Mouse (Mus musculus) liver, adult 2 months (tissue): ENCODE measurements at regions not wholly inside any gene's neighbourhood (a gene's known extent, or its start where the extent isn't known, plus 50 kb on each side); places are given as distances from the start of the nearest gene placed in this dataset.

Experiments used
- DNase-seq: peaks from one replicate; pipeline ENCODE4 v3.0.0-alpha.2; 2011; ENCODE audit warnings: low read depth, low spot score; ENCODE audit errors: extremely low read depth
- H3K27ac ChIP-seq: fragments of 200-500 bp; replicated peaks from 2 replicates; pipeline ENCODE4 v1.5.1; 2012; ENCODE audit warnings: low read depth, mild to moderate bottlenecking, control low read depth, inconsistent platforms, low read length; ENCODE audit not compliant: insufficient read depth
- H3K27me3 ChIP-seq: fragments of 200-500 bp; 2 replicates; pipeline ENCODE4 v1.6.1; 2012; ENCODE audit warnings: mild to moderate bottlenecking, moderate library complexity, low read length, inconsistent platforms; ENCODE audit not compliant: control insufficient read depth, insufficient read depth
- H3K36me3 ChIP-seq: fragments of 200-500 bp; 2 replicates; pipeline ENCODE4 v1.6.1; 2012; ENCODE audit warnings: low read length, inconsistent platforms; ENCODE audit not compliant: control insufficient read depth, insufficient read depth
- H3K4me1 ChIP-seq: fragments of 200-500 bp; 2 replicates; pipeline ENCODE4 v1.6.1; 2011; ENCODE audit warnings: low read length; ENCODE audit not compliant: control insufficient read depth, insufficient read depth
- H3K4me3 ChIP-seq: fragments of 200-500 bp; 2 replicates; pipeline ENCODE4 v1.5.1; 2011; ENCODE audit warnings: low read depth, mild to moderate bottlenecking, control low read depth, low read length, moderate library complexity; ENCODE audit not compliant: insufficient read depth
- H3K79me2 ChIP-seq: fragments of 200-500 bp; 2 replicates; pipeline ENCODE4 v1.6.1; 2012; ENCODE audit warnings: inconsistent platforms, mild to moderate bottlenecking, low read length, moderate library complexity; ENCODE audit not compliant: control insufficient read depth, insufficient read depth
- H3K9ac ChIP-seq: fragments of 200-500 bp; 2 replicates; pipeline ENCODE4 v1.6.1; 2012; ENCODE audit warnings: low read depth, mild to moderate bottlenecking, control low read depth, inconsistent platforms, low read length
- CTCF ChIP-seq: fragments of 200-500 bp; IDR thresholded peaks from 2 replicates; pipeline ENCODE4 v1.5.1; 2011; ENCODE audit warnings: low read depth, low read length, control low read depth
- POLR2A ChIP-seq: fragments of 200-500 bp; IDR thresholded peaks from 2 replicates; pipeline ENCODE4 v1.6.1; 2011; ENCODE audit warnings: low read length, control low read depth; ENCODE audit not compliant: insufficient read depth; ENCODE audit errors: extremely low read depth
- WGBS: fragments of 180-500 bp; shearing (Covaris S2); methylation state at CpG from one replicate; pipeline ENCODE4 v1.1.7; 2018; 5-methylcytosine and 5-hydroxymethylcytosine counted together

- Histone ChIP-seq H3K9ac (no peak overlapping the region), H3K27me3 (no peaks in the 10 kb centered on the region), H3K79me2 (no peaks in the 10 kb centered on the region), H3K27ac (no peak overlapping the region), H3K36me3 (no peaks in the 10 kb centered on the region), H3K4me3 (no peak overlapping the region), H3K4me1 (no peaks in the 10 kb centered on the region)
- WGBS: 89% methylated on average over 9 of the region's 9 CpGs
- TF ChIP-seq CTCF: no peak
- no peak for TF ChIP-seq POLR2A
- no peak for DNase-seq
Observed at GRCm38 (mm10) chr6:94842856-94843255, 142.9 kb upstream of the Lrig1 start.

GRCm38 (mm10) chr6:94841881-94842280 lies 141.9 kb upstream of the Lrig1 start:
- 72% methylated on average over 5 of the region's 5 CpGs for WGBS
- H3K79me2 ChIP-seq: no peaks in the 10 kb centered on the region
- no peak overlapping the region for H3K9ac ChIP-seq
- H3K4me3 ChIP-seq: no peak overlapping the region
- no peaks in the 10 kb centered on the region for H3K36me3 ChIP-seq
- H3K27me3 ChIP-seq: no peaks in the 10 kb centered on the region
- no peak overlapping the region for H3K27ac ChIP-seq
- TF ChIP-seq CTCF: no peak
- H3K4me1 ChIP-seq: no peaks in the 10 kb centered on the region
- DNase-seq: no peak

- Histone ChIP-seq H3K4me1 (no peaks in the 10 kb centered on the region), H3K36me3 (no peaks in the 10 kb centered on the region), H3K4me3 (no peak overlapping the region), H3K27ac (no peak overlapping the region), H3K9ac (no peak overlapping the region), H3K27me3 (no peaks in the 10 kb centered on the region), H3K79me2 (no peaks in the 10 kb centered on the region)
- DNase-seq: no peak
- TF ChIP-seq CTCF (no peak), POLR2A (no peak)
- WGBS: 45% methylated on average over 2 of the region's 2 CpGs
Observed at GRCm38 (mm10) chr6:94835742-94836141, 135.8 kb upstream of the Lrig1 start.

GRCm38 (mm10) chr6:94834551-94834950 lies 134.6 kb upstream of the Lrig1 start:
- Histone ChIP-seq H3K9ac (no peak overlapping the region), H3K27ac (no peak overlapping the region), H3K79me2 (no peaks in the 10 kb centered on the region), H3K4me1 (no peaks in the 10 kb centered on the region), H3K4me3 (no peak overlapping the region), H3K27me3 (no peaks in the 10 kb centered on the region), H3K36me3 (no peaks in the 10 kb centered on the region)
- no peak for DNase-seq
- 91% methylated on average over 1 of the region's 1 CpGs for WGBS
- TF ChIP-seq POLR2A (no peak), CTCF (no peak)

GRCm38 (mm10) chr6:94830801-94831200 lies 130.8 kb upstream of the Lrig1 start:
- 90% methylated on average over 8 of the region's 8 CpGs for WGBS
- Histone ChIP-seq H3K4me3 (no peak overlapping the region), H3K79me2 (no peaks in the 10 kb centered on the region), H3K27ac (no peak overlapping the region), H3K27me3 (no peaks in the 10 kb centered on the region), H3K36me3 (no peaks in the 10 kb centered on the region), H3K9ac (no peak overlapping the region), H3K4me1 (no peaks in the 10 kb centered on the region)
- TF ChIP-seq CTCF (no peak), POLR2A (no peak)
- DNase-seq: no peak

- H3K79me2 ChIP-seq: no peaks in the 10 kb centered on the region
Observed at GRCm38 (mm10) chr6:94829246-94829645, 129.3 kb upstream of the Lrig1 start.

More at GRCm38 (mm10) chr6:94829246-94829645, 129.3 kb upstream of the Lrig1 start:
- no peak overlapping the region for H3K9ac ChIP-seq
- no peaks in the 10 kb centered on the region for H3K4me1 ChIP-seq
- WGBS: 88% methylated on average over 5 of the region's 5 CpGs
- no peak overlapping the region for H3K27ac ChIP-seq
- no peaks in the 10 kb centered on the region for H3K27me3 ChIP-seq
- no peak overlapping the region for H3K4me3 ChIP-seq
- no peak for DNase-seq
- H3K36me3 ChIP-seq: no peaks in the 10 kb centered on the region
- no peak for TF ChIP-seq CTCF
